Mouse (Mus musculus): ENCODE results near the gene Shoc2. TPM values are rescaled to one million over a fixed set of nuclear protein-coding genes. Genes with fewer than 3 reads are reported as not detected.

The Shoc2 gene
- 11.1 and 12.8 TPM in 2 replicates for polyA plus RNA-seq (2012; rRNA removed)

DNA sequence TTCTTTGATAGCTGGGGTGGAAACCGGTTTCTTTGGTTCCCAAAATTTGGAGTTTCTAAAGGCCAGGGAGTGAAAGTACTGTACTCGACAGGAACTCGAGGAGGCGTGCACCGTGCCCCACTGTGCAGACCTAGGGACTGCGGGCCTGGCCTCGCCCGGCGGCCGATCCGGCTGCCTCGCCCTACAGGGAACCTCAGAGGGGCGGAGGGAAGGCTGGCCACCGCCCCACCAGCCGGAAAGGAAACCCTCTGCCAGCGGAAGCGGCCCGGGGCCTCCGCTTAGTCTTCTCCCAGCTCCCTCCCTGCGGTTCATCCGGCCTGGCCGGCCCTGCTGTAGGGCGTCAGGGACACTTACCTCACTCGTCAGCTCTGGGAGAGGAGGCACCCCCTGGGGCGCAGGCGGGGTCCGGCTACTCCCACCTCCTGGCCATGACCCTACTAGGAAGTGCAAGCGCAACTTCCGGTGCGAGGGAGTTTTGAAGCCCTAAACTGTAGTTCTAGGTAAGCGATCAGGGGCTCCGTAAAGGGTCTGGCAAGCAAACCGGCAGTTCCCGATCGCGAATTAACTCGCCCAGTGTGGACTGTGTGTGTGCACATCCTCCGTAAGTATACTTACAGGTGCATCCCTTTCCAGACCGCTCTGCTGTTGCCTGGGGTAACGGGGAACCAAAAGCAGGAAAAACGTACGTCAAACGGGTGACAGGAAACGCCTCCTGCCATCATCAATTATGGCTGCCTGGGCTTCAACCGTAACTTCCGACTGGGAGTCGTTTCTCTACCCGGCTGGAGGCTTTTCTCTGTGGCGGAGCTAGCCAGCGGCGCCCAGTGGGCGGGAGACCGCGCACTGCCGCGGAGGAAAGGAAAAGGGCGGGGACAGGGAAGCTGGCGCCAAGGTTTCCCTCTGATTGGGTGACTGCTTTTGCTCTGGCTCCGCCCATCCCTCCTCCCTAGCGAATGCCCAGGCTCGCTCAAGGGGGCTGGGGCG, at the start of gene Shoc2, which contains the start of gene Bbip1:
Shoc2 (plus strand) TSS at position 505 of the 984 bp plus-strand sequence.
Bbip1 (minus strand) TSS at position 826 of the 984 bp plus-strand sequence.

DNA sequence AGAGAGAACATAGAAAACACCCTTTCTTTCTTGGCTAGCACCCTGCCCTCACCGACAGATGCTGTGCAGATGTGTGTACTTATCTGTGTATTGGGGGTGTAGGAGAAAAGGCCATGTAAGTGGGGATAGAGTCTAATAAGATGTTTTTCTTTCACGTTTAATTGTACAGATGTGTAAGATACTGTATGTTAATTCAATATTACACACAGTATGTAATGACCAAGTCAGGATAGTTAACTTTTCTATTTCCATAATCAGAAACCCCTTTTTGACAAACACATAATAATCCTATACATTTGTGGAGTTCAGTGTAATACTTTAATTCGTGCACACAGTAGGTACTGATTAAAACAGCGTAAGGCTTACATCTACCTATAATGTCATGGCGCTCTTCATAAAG, 99.7 kb downstream of the Shoc2 start, which contains the start of gene Adra2a:
Adra2a (plus strand) TSS at position 301 of the 400 bp plus-strand sequence.

Other genes with a start within 250 kb of the Shoc2 start
- gene Pdcd4, start 52.1 kb upstream of the Shoc2 start, polyA plus RNA-seq (2012; rRNA removed): 6.0 and 6.6 TPM in 2 replicates
- gene Bbip1, start 321 bp downstream of the Shoc2 start, polyA plus RNA-seq (2012; rRNA removed): 3.3 and 3.8 TPM in 2 replicates
- gene Adra2a, start 99.8 kb downstream of the Shoc2 start, polyA plus RNA-seq (2012; rRNA removed): 7.8 and 8.7 TPM in 2 replicates